In genomic region chr2:14818651-14819050, GRCm38 (mm10) we compare ENCODE assay signal across 25 mouse cellular contexts.
"Had no signal": no experiment of that assay in that cellular context is flagged by ENCODE, and none has a peak within 500 bp of the region (broad histone marks: within the 10 kb centered on the region; RNA-seq: fewer than 3 reads in every experiment).

No protein-coding gene starts in this region.

- H3K9me3 ChIP-seq: hindbrain, embryonic 10.5 days; hindbrain, embryonic 12.5 days; intestine, embryonic 15.5 days; limb, embryonic 10.5 days; limb, embryonic 12.5 days; liver, embryonic 13.5 days had no signal

- H3K36me3 ChIP-seq: heart, embryonic 12.5 days; hindbrain, embryonic 10.5 days; hindbrain, embryonic 12.5 days; intestine, embryonic 15.5 days; limb, embryonic 10.5 days; limb, embryonic 12.5 days; liver, embryonic 13.5 days had no signal

- H3K27ac ChIP-seq: heart, adult 2 months; hindbrain, embryonic 10.5 days; hindbrain, embryonic 12.5 days; hindbrain, embryonic 14.5 days; intestine, embryonic 15.5 days; layer of hippocampus, adult 2 months; left cerebral cortex, adult 2 months; limb, embryonic 10.5 days; limb, embryonic 12.5 days; liver, embryonic 13.5 days had no signal

- H3K4me2 ChIP-seq: heart, embryonic 12.5 days; hindbrain, embryonic 12.5 days; hindbrain, embryonic 14.5 days; intestine, embryonic 15.5 days; limb, embryonic 12.5 days; liver, embryonic 11.5 days; liver, embryonic 13.5 days had no signal

- H3K9ac ChIP-seq: heart, embryonic 12.5 days; hindbrain, embryonic 12.5 days; hindbrain, embryonic 14.5 days; intestine, embryonic 15.5 days; limb, embryonic 12.5 days; liver, embryonic 13.5 days had no signal

- H3K4me3 ChIP-seq: heart, adult 2 months; heart, embryonic 12.5 days; hindbrain, embryonic 10.5 days; hindbrain, embryonic 12.5 days; intestine, embryonic 15.5 days; layer of hippocampus, adult 2 months; left cerebral cortex, adult 2 months; limb, embryonic 10.5 days; limb, embryonic 12.5 days; liver, embryonic 13.5 days had no signal

- H3K27me3 ChIP-seq: heart, embryonic 12.5 days; hindbrain, embryonic 12.5 days; intestine, embryonic 15.5 days; limb, embryonic 12.5 days; liver, embryonic 13.5 days had no signal

- DNase-seq: gastrocnemius, postnatal 14 days; gastrocnemius, postnatal 36 days; heart, adult 2 months; heart, postnatal 10 days; heart, postnatal 4 days; kidney, adult 18-20 months; kidney, adult 8-10 months; kidney, postnatal 10 days; kidney, postnatal 25 days; kidney, postnatal 4 days; liver; liver, embryonic 13.5 days had no signal

- ATAC-seq: hindbrain, embryonic 16.5 days; inflammation-experienced regulatory T-cells, adult 6 months; intestine, embryonic 15.5 days; intestine, postnatal 0 days had no signal

- H3K4me1 ChIP-seq: hindbrain, embryonic 12.5 days; intestine, embryonic 15.5 days; liver, embryonic 13.5 days had no signal
